Mouse (Mus musculus) cortical plate, adult 2 months (tissue): Measurements from ENCODE around the gene Gm15557.

Source experiments
- CTCF ChIP-seq: fragments of 200-500 bp; IDR thresholded peaks from 2 replicates; pipeline ENCODE4 v1.5.1; 2011; ENCODE audit warnings: mild to moderate bottlenecking, control low read depth, low read length; ENCODE audit not compliant: insufficient read depth; ENCODE audit errors: extremely low read depth
- POLR2A ChIP-seq: fragments of 200-500 bp; IDR thresholded peaks from 2 replicates; pipeline ENCODE4 v1.6.1; 2011; ENCODE audit warnings: mild to moderate bottlenecking, low read length, control low read depth; ENCODE audit not compliant: insufficient read depth; ENCODE audit errors: extremely low read depth

GRCm38 (mm10) chr2:155895046-155895735 lies 45.3 kb upstream of the Gm15557 start:
- TF ChIP-seq CTCF (no peak), POLR2A (no peak)
